12 mouse cellular contexts compared by ENCODE assay signal in the genomic region with DNA sequence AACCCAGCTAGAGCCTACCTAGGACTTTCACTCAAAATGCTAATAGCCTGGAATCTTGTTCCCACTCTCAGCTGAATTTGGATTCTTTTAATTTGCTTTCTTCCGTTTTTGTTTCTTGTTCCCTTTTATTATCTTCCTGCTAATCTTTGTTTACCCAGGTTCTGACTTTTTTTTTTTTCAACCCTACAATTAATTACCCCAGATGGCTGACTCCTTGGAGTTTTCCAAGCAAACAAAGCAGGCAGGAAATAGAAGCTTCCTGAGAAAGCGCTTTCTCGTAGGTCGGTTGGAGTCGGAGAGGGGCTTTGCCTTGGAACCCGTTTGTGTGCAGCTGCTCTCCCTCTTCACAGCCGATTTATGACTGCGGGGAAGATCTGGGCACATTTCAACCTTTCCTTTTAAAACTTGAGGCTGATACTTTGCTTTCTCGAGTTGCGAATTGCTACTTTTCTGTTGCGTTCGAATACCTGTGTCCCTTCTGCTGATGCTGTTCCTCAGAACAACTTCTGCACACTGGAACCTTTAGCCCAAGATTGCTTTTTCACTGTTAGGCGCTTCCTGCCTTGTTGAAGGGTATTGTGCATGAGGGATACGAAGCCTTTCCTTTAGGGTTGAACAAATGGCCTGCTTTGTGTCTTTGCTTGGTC. TPM values are rescaled to one million over a fixed set of nuclear protein-coding genes. Genes with fewer than 3 reads are reported as not detected.
DNase-seq lines count a peak whose midpoint lies in the region; ATAC-seq and TF ChIP-seq lines count a peak whose summit lies in the region.
"Had no signal": no experiment of that assay in that cellular context is flagged by ENCODE, and none has a peak within 500 bp of the region (broad histone marks: within the 10 kb centered on the region; RNA-seq: fewer than 3 reads in every experiment).

No protein-coding gene starts in this region.

- no peaks in the 10 kb centered on the region for H3K27me3 ChIP-seq in heart, postnatal 0 days (ENCODE audit: control insufficient read depth, insufficient read depth, low read length)
- no peaks in the 10 kb centered on the region for H3K27me3 ChIP-seq in limb, embryonic 11.5 days (ENCODE audit: control insufficient read depth, insufficient read depth, low read length)

- no peak for DNase-seq in gastrocnemius, adult 2 months
- DNase-seq in gastrocnemius, postnatal 4 days (ENCODE audit: low spot score in 2 of 2) = no peak
- DNase-seq in brain, embryonic 14.5 days (ENCODE audit: low read depth) = peak; percentile 11
- peak; percentile 45 for DNase-seq in heart, postnatal 0 days (ENCODE audit: low spot score)
- DNase-seq in limb, embryonic 11.5 days (ENCODE audit: low spot score) = peak; percentile 57
- no peak for DNase-seq in adrenal gland, adult 2 months
- DNase-seq in thymus, postnatal 36 days = no peak
- DNase-seq in urinary bladder, adult 18-20 months (ENCODE audit: low spot score in 2 of 2) = no peak

- peak overlapping the region; percentile 73 for H3K27ac ChIP-seq in gastrocnemius, adult 2 months
- H3K27ac ChIP-seq in heart, postnatal 0 days (ENCODE audit: low read depth) = peak overlapping the region; percentile 63
- H3K27ac ChIP-seq in limb, embryonic 11.5 days (replicated peaks; ENCODE audit: low read depth, low read length) = peak overlapping the region; percentile 45
- H3K27ac ChIP-seq: hindbrain, embryonic 14.5 days had no signal

- TF ChIP-seq CTCF in gastrocnemius, adult 2 months (IDR thresholded peaks at IDR 0.05) = no peak
- no peak for TF ChIP-seq CTCF in brain, embryonic 14.5 days (IDR thresholded peaks at IDR 0.05; ENCODE audit: borderline replicate concordance, extremely low read depth, insufficient read depth, insufficient read length)
- TF ChIP-seq CTCF in heart, postnatal 0 days (IDR thresholded peaks at IDR 0.05; ENCODE audit: low read depth) = no peak

- intact Hi-C loops in gastrocnemius, adult 2 months (cut with DNase I) = no loop called here

- peaks cover 11% of the 10 kb centered on the region; the same call in 1 of the 2 replicates for H3K4me1 ChIP-seq in heart, postnatal 0 days (ENCODE audit: control insufficient read depth, insufficient read depth)
- 0 out of 2 replicates have a peak, but pooled peaks cover 2% of the 10 kb centered on the region for H3K4me1 ChIP-seq in limb, embryonic 11.5 days (ENCODE audit: control insufficient read depth, insufficient read depth, low read length)

- peak overlapping the region; percentile 15; the same call in 1 of the 2 replicates for H3K4me2 ChIP-seq in heart, postnatal 0 days (ENCODE audit: low read depth, low read length)
- no peak overlapping the region for H3K4me2 ChIP-seq in limb, embryonic 11.5 days (ENCODE audit: low read depth, severe bottlenecking)
- H3K4me2 ChIP-seq: hindbrain, embryonic 14.5 days had no signal

- no peak for ATAC-seq in heart, postnatal 0 days (ENCODE audit: insufficient read depth, low read depth)
- ATAC-seq in limb, embryonic 11.5 days (ENCODE audit: insufficient number of reproducible peaks, low FRiP score, low TSS enrichment, low read depth) = no peak

- H3K9ac ChIP-seq in heart, postnatal 0 days (replicated peaks; ENCODE audit: low read depth, low read length) = no peak overlapping the region; the same call in 1 of the 2 replicates
- H3K9ac ChIP-seq in limb, embryonic 11.5 days (ENCODE audit: low read length) = no peak overlapping the region
- H3K9ac ChIP-seq: hindbrain, embryonic 14.5 days had no signal

- TF ChIP-seq EP300 in heart, postnatal 0 days (IDR thresholded peaks at IDR 0.05; ENCODE audit: low read depth) = no peak

- no peak for TF ChIP-seq POLR2A in brain, embryonic 14.5 days (IDR thresholded peaks at IDR 0.05; ENCODE audit: borderline replicate concordance, extremely low read depth, insufficient read depth, insufficient read length, poor library complexity, severe bottlenecking)

- no peaks in the 10 kb centered on the region for H3K9me3 ChIP-seq in heart, postnatal 0 days (replicated peaks; ENCODE audit: control insufficient read depth, low read length)
- no peaks in the 10 kb centered on the region; the same call in 1 of the 2 replicates for H3K9me3 ChIP-seq in limb, embryonic 11.5 days (ENCODE audit: control insufficient read depth, low read length)

- H3K36me3 ChIP-seq in heart, postnatal 0 days (replicated peaks; ENCODE audit: control insufficient read depth, insufficient read depth, low read length) = no peaks in the 10 kb centered on the region
- no peaks in the 10 kb centered on the region for H3K36me3 ChIP-seq in limb, embryonic 11.5 days (ENCODE audit: control insufficient read depth, insufficient read depth, low read length)

- peak overlapping the region; percentile 41 for H3K4me3 ChIP-seq in gastrocnemius, adult 2 months
- 0 out of 2 replicates have a peak overlapping the region, but pooled peaks have one; percentile 10 for H3K4me3 ChIP-seq in heart, postnatal 0 days (ENCODE audit: low read depth, low read length)
- H3K4me3 ChIP-seq in limb, embryonic 11.5 days (ENCODE audit: low read depth, low read length) = no peak overlapping the region

- 52% methylated on average over 14 of the region's 14 CpGs for WGBS in heart, postnatal 0 days
- WGBS in limb, embryonic 11.5 days = 42% methylated on average over 14 of the region's 14 CpGs

RNA-seq across cellular contexts. Expression of a gene that starts 10.3 kb away (rescaled TPM):
- total RNA-seq in gastrocnemius, adult 2 months (2021) = 100 to 1,000 TPM; 606 to 729 TPM
- total RNA-seq in gastrocnemius, postnatal 4 days (2021) = 1,000 to 10,000 TPM; 1,219 to 1,338 TPM
- polyA plus RNA-seq in brain, embryonic 14.5 days (2012; rRNA removed) = 2,015 and 2,036 TPM in 2 replicates
- 1,343 and 1,533 TPM in 2 replicates for total RNA-seq in heart, postnatal 0 days (2014; rRNA removed; ENCODE audit: low replicate concordance)
- polyA plus RNA-seq in heart, postnatal 0 days (2015; fragmentation: Nextera tagmentation; extraction: Ambion mirVana) = 529 and 545 TPM in 2 replicates
- polyA plus RNA-seq in limb, embryonic 11.5 days (2014; fragmentation: Nextera tagmentation; extraction: Ambion mirVana) = 1,145 and 1,149 TPM in 2 replicates
- total RNA-seq in adrenal gland, adult 2 months (2021) = 1,000 to 10,000 TPM; 1,114 to 1,327 TPM
- polyA plus RNA-seq in adrenal gland, adult 2 months (2012; rRNA removed) = 146 and 179 TPM in 2 replicates

RNA-seq across cellular contexts. Expression of a gene that starts 15.2 kb away (rescaled TPM):
- not detected for total RNA-seq in gastrocnemius, adult 2 months (2021)
- total RNA-seq in gastrocnemius, postnatal 4 days (2021) = not detected
- 3.6 and 4.1 TPM in 2 replicates for polyA plus RNA-seq in brain, embryonic 14.5 days (2012; rRNA removed)
- not detected in 2 replicates for total RNA-seq in heart, postnatal 0 days (2014; rRNA removed; ENCODE audit: low replicate concordance)
- not detected in 2 replicates for polyA plus RNA-seq in heart, postnatal 0 days (2015; fragmentation: Nextera tagmentation; extraction: Ambion mirVana)
- polyA plus RNA-seq in limb, embryonic 11.5 days (2014; fragmentation: Nextera tagmentation; extraction: Ambion mirVana) = not detected in 2 replicates
- not detected for total RNA-seq in adrenal gland, adult 2 months (2021)
- not detected in 2 replicates for polyA plus RNA-seq in adrenal gland, adult 2 months (2012; rRNA removed)
- total RNA-seq: megakaryocyte, adult 5-6 weeks; neutrophil, adult 5-6 weeks had no signal
- polyA plus RNA-seq: embryonic facial prominence, embryonic 11.5 days had no signal

RNA-seq across cellular contexts. Expression of a gene that starts 23.3 kb away (rescaled TPM):
- not detected for total RNA-seq in gastrocnemius, adult 2 months (2021)
- total RNA-seq in gastrocnemius, postnatal 4 days (2021) = under 1 TPM in 1 of 2 experiments, not detected in 1; 0.07 TPM
- 0.05 and 0.10 TPM in 2 replicates for polyA plus RNA-seq in brain, embryonic 14.5 days (2012; rRNA removed)
- not detected in 2 replicates for total RNA-seq in heart, postnatal 0 days (2014; rRNA removed; ENCODE audit: low replicate concordance)
- 0.14 and 0.15 TPM in 2 replicates for polyA plus RNA-seq in heart, postnatal 0 days (2015; fragmentation: Nextera tagmentation; extraction: Ambion mirVana)
- not detected in 2 replicates for polyA plus RNA-seq in limb, embryonic 11.5 days (2014; fragmentation: Nextera tagmentation; extraction: Ambion mirVana)
- under 1 TPM in 1 of 2 experiments, not detected in 1; 0.09 TPM for total RNA-seq in adrenal gland, adult 2 months (2021)
- polyA plus RNA-seq in adrenal gland, adult 2 months (2012; rRNA removed) = 0.23 and 0.39 TPM in 2 replicates
- total RNA-seq: megakaryocyte, adult 5-6 weeks; neutrophil, adult 5-6 weeks had no signal
- polyA plus RNA-seq: hindbrain, embryonic 14.5 days had no signal

RNA-seq across cellular contexts. Expression of a gene that starts 40.0 kb away (rescaled TPM):
- total RNA-seq in gastrocnemius, adult 2 months (2021) = 10 to 100 TPM; 82.3 to 82.4 TPM
- 10 to 100 TPM; 76.4 to 86.4 TPM for total RNA-seq in gastrocnemius, postnatal 4 days (2021)
- polyA plus RNA-seq in brain, embryonic 14.5 days (2012; rRNA removed) = 62.4 and 74.0 TPM in 2 replicates
- 70.9 and 130 TPM in 2 replicates for total RNA-seq in heart, postnatal 0 days (2014; rRNA removed; ENCODE audit: low replicate concordance)
- 60.7 and 62.3 TPM in 2 replicates for polyA plus RNA-seq in heart, postnatal 0 days (2015; fragmentation: Nextera tagmentation; extraction: Ambion mirVana)
- polyA plus RNA-seq in limb, embryonic 11.5 days (2014; fragmentation: Nextera tagmentation; extraction: Ambion mirVana) = 53.2 and 57.8 TPM in 2 replicates
- 10 to 100 TPM; 60.6 to 98.0 TPM for total RNA-seq in adrenal gland, adult 2 months (2021)
- polyA plus RNA-seq in adrenal gland, adult 2 months (2012; rRNA removed) = 156 and 186 TPM in 2 replicates

RNA-seq across cellular contexts. Expression of a gene that starts 45.6 kb away (rescaled TPM):
- total RNA-seq in gastrocnemius, adult 2 months (2021) = 1 to 10 TPM; 5.9 to 9.7 TPM
- 10 to 100 TPM; 16.9 to 19.0 TPM for total RNA-seq in gastrocnemius, postnatal 4 days (2021)
- polyA plus RNA-seq in brain, embryonic 14.5 days (2012; rRNA removed) = 38.6 and 40.1 TPM in 2 replicates
- total RNA-seq in heart, postnatal 0 days (2014; rRNA removed; ENCODE audit: low replicate concordance) = 12.6 and 19.8 TPM in 2 replicates
- polyA plus RNA-seq in heart, postnatal 0 days (2015; fragmentation: Nextera tagmentation; extraction: Ambion mirVana) = 10.0 and 11.6 TPM in 2 replicates
- polyA plus RNA-seq in limb, embryonic 11.5 days (2014; fragmentation: Nextera tagmentation; extraction: Ambion mirVana) = 6.7 and 7.7 TPM in 2 replicates
- 10 to 100 TPM; 15.2 to 21.6 TPM for total RNA-seq in adrenal gland, adult 2 months (2021)
- 133 and 183 TPM in 2 replicates for polyA plus RNA-seq in adrenal gland, adult 2 months (2012; rRNA removed)
- total RNA-seq: neutrophil, adult 5-6 weeks had no signal

Comparison
In these comparisons a context has a peak if more than half of its experiments do, and no peak if none do; other contexts are left out.
1. DNase-seq: peak in brain, embryonic 14.5 days (single experiment), heart, postnatal 0 days (single experiment) and limb, embryonic 11.5 days (single experiment); none in gastrocnemius, adult 2 months (single experiment), gastrocnemius, postnatal 4 days (0 of 2), adrenal gland, adult 2 months (single experiment), thymus, postnatal 36 days (0 of 2) and urinary bladder, adult 18-20 months (0 of 2).
2. Peak in every context shown above with its lines, with median percentiles within 50 percentile points of each other: H3K27ac ChIP-seq.